Mouse (Mus musculus) stomach, embryonic 14.5 days (tissue): ENCODE measurements at regions not wholly inside any gene's neighbourhood (a gene's known extent, or its start where the extent isn't known, plus 50 kb on each side); places are given as distances from the start of the nearest gene placed in this dataset.
"Not testable (repeated sequence)": the region's sequence is repeated elsewhere in the genome, so short reads cannot be mapped to it uniquely, and the experiment has no call there.

Source experiments
- ATAC-seq: fragments of 200-750 bp; cut with Nextera tagmentation; 2 replicates; pipeline ENCODE4 v1.8.0; 2017; ENCODE audit warnings: low read depth, moderate TSS enrichment; ENCODE audit not compliant: insufficient number of reproducible peaks, insufficient read depth, low FRiP score
- H3K27ac ChIP-seq: fragments of 300-500 bp; sonication (generic); 2 replicates; pipeline ENCODE4 v1.5.1; 2014; ENCODE audit warnings: mild to moderate bottlenecking, low read length, moderate library complexity, mixed read lengths
- H3K27me3 ChIP-seq: fragments of 300-500 bp; sonication (generic); 2 replicates; pipeline ENCODE4 v1.6.1; 2014; ENCODE audit warnings: low read length, control low read depth, mixed read lengths; ENCODE audit not compliant: control insufficient read depth, insufficient read depth
- H3K36me3 ChIP-seq: fragments of 300-500 bp; sonication (generic); 2 replicates; pipeline ENCODE4 v1.6.1; 2014; ENCODE audit warnings: mild to moderate bottlenecking, control low read depth, low read length, moderate library complexity, mixed read lengths; ENCODE audit not compliant: control insufficient read depth, insufficient read depth
- H3K4me1 ChIP-seq: fragments of 300-500 bp; sonication (generic); 2 replicates; pipeline ENCODE4 v1.6.1; 2014; ENCODE audit warnings: low read length, control low read depth, mixed read lengths; ENCODE audit not compliant: control insufficient read depth, insufficient read depth
- H3K4me2 ChIP-seq: fragments of 300-500 bp; sonication (generic); replicated peaks from 2 replicates; pipeline ENCODE4 v1.6.1; 2014; ENCODE audit warnings: low read depth, low read length, control low read depth
- H3K4me3 ChIP-seq: fragments of 300-500 bp; sonication (generic); 2 replicates; pipeline ENCODE4 v1.5.1; 2014; ENCODE audit warnings: low read depth, low read length, control low read depth
- H3K9ac ChIP-seq: fragments of 300-500 bp; sonication (generic); replicated peaks from 2 replicates; pipeline ENCODE4 v1.6.1; 2014; ENCODE audit warnings: low read depth, mild to moderate bottlenecking, control low read depth, low read length, moderate library complexity, mixed read lengths
- H3K9me3 ChIP-seq: fragments of 300-500 bp; sonication (generic); 2 replicates; pipeline ENCODE4 v1.6.1; 2016; ENCODE audit warnings: low read depth, low read length, control low read depth; ENCODE audit not compliant: control insufficient read depth
- WGBS: fragments of 180-500 bp; shearing (Covaris S2); extraction: QIAGEN DNeasy Blood & Tissue Kit; methylation state at CpG from one replicate; pipeline ENCODE4 v1.1.7; 2014; 5-methylcytosine and 5-hydroxymethylcytosine counted together

GRCm38 (mm10) chr9:9500345-9500744 lies 261.4 kb upstream of the Arhgap42 start:
- H3K27ac ChIP-seq = no peak overlapping the region
- no peaks in the 10 kb centered on the region for H3K36me3 ChIP-seq
- H3K27me3 ChIP-seq = no peaks in the 10 kb centered on the region
- H3K9me3 ChIP-seq = no peaks in the 10 kb centered on the region
- no peak overlapping the region for H3K4me2 ChIP-seq
- no peak overlapping the region for H3K9ac ChIP-seq
- H3K4me1 ChIP-seq = no peaks in the 10 kb centered on the region
- 81% methylated on average over 2 of the region's 2 CpGs for WGBS
- H3K4me3 ChIP-seq = no peak overlapping the region
- no peak for ATAC-seq

- H3K27ac ChIP-seq = no peak overlapping the region
- no peaks in the 10 kb centered on the region for H3K27me3 ChIP-seq
- no peaks in the 10 kb centered on the region for H3K36me3 ChIP-seq
- no peak overlapping the region for H3K4me3 ChIP-seq
- H3K4me1 ChIP-seq = no peaks in the 10 kb centered on the region
- H3K9ac ChIP-seq = no peak overlapping the region
- WGBS = 79% methylated on average over 3 of the region's 3 CpGs
- H3K4me2 ChIP-seq = no peak overlapping the region
- H3K9me3 ChIP-seq = no peaks in the 10 kb centered on the region
- ATAC-seq = no peak
Observed at GRCm38 (mm10) chr9:9493594-9494182, 254.8 kb upstream of the Arhgap42 start.

GRCm38 (mm10) chr9:9477145-9477544 lies 238.2 kb upstream of the Arhgap42 start:
- Histone ChIP-seq H3K27me3 (no peaks in the 10 kb centered on the region), H3K4me3 (no peak overlapping the region), H3K36me3 (no peaks in the 10 kb centered on the region), H3K27ac (no peak overlapping the region), H3K4me1 (no peaks in the 10 kb centered on the region), H3K4me2 (no peak overlapping the region), H3K9ac (no peak overlapping the region), H3K9me3 (no peaks in the 10 kb centered on the region)
- ATAC-seq = no peak

- no peak overlapping the region for H3K4me3 ChIP-seq
- H3K9ac ChIP-seq = no peak overlapping the region
- no peak overlapping the region for H3K4me2 ChIP-seq
- H3K4me1 ChIP-seq = no peaks in the 10 kb centered on the region
- 37% methylated on average over 8 of the region's 8 CpGs for WGBS
- no peak overlapping the region for H3K27ac ChIP-seq
- no peaks in the 10 kb centered on the region for H3K36me3 ChIP-seq
- no peaks in the 10 kb centered on the region for H3K27me3 ChIP-seq
- ATAC-seq = no peak
- no peaks in the 10 kb centered on the region for H3K9me3 ChIP-seq
Observed at GRCm38 (mm10) chr9:9475009-9475744, 236.3 kb upstream of the Arhgap42 start.

- Histone ChIP-seq H3K9me3 (no peaks in the 10 kb centered on the region), H3K4me3 (no peak overlapping the region), H3K4me1 (no peaks in the 10 kb centered on the region), H3K4me2 (no peak overlapping the region), H3K27ac (no peak overlapping the region), H3K36me3 (no peaks in the 10 kb centered on the region), H3K27me3 (no peaks in the 10 kb centered on the region), H3K9ac (no peak overlapping the region)
- no peak for ATAC-seq
- WGBS = 97% methylated on average over 1 of the region's 1 CpGs
Observed at GRCm38 (mm10) chr9:9444213-9444612, 205.3 kb upstream of the Arhgap42 start.

- no peak overlapping the region for H3K4me2 ChIP-seq
- 73% methylated on average over 2 of the region's 2 CpGs for WGBS
- no peaks in the 10 kb centered on the region for H3K27me3 ChIP-seq
- no peak overlapping the region for H3K9ac ChIP-seq
- no peak overlapping the region for H3K27ac ChIP-seq
- H3K4me3 ChIP-seq = no peak overlapping the region
- H3K4me1 ChIP-seq = no peaks in the 10 kb centered on the region
- H3K36me3 ChIP-seq = no peaks in the 10 kb centered on the region
- no peaks in the 10 kb centered on the region for H3K9me3 ChIP-seq
- ATAC-seq = no peak
Observed at GRCm38 (mm10) chr9:9420326-9420725, 181.4 kb upstream of the Arhgap42 start.

- Histone ChIP-seq H3K9ac (no peak overlapping the region), H3K27ac (no peak overlapping the region), H3K36me3 (no peaks in the 10 kb centered on the region), H3K27me3 (no peaks in the 10 kb centered on the region), H3K4me3 (no peak overlapping the region), H3K4me1 (no peaks in the 10 kb centered on the region), H3K4me2 (no peak overlapping the region), H3K9me3 (no peaks in the 10 kb centered on the region)
- ATAC-seq = no peak
- WGBS = 63% methylated on average over 3 of the region's 3 CpGs
Observed at GRCm38 (mm10) chr9:9412460-9413181, 173.7 kb upstream of the Arhgap42 start.

GRCm38 (mm10) chr9:9394190-9394589 lies 155.3 kb upstream of the Arhgap42 start:
- H3K27ac ChIP-seq, H3K4me3 ChIP-seq, H3K36me3 ChIP-seq, H3K27me3 ChIP-seq, ATAC-seq, H3K4me2 ChIP-seq, H3K9ac ChIP-seq, H3K4me1 ChIP-seq, H3K9me3 ChIP-seq: not testable (repeated sequence)
- WGBS = 80% methylated on average over 3 of the region's 4 CpGs
